Mouse (Mus musculus) stomach, postnatal 0 days (tissue): Measurements from ENCODE around the gene Strbp. TPM values are rescaled to one million over a fixed set of nuclear protein-coding genes. Genes with fewer than 3 reads are reported as not detected.

Experiments used
- ATAC-seq: fragments of 200-750 bp; cut with Nextera tagmentation; 2 replicates; pipeline ENCODE4 v1.8.0; 2017; ENCODE audit not compliant: low FRiP score, low TSS enrichment
- DNase-seq: peaks from one replicate; pipeline ENCODE4 v3.0.0-alpha.2; 2016; ENCODE audit warnings: low spot score
- H3K27ac ChIP-seq: fragments of 300-500 bp; sonication (generic); replicated peaks from 2 replicates; pipeline ENCODE4 v1.5.1; 2014; ENCODE audit warnings: mild to moderate bottlenecking, control low read depth
- H3K27me3 ChIP-seq: fragments of 300-500 bp; sonication (generic); 2 replicates; pipeline ENCODE4 v1.6.1; 2014; ENCODE audit warnings: low read length; ENCODE audit not compliant: control insufficient read depth, insufficient read depth
- H3K36me3 ChIP-seq: fragments of 300-500 bp; sonication (generic); 2 replicates; pipeline ENCODE4 v1.6.1; 2014; ENCODE audit warnings: low read length, mixed read lengths; ENCODE audit not compliant: control insufficient read depth, insufficient read depth
- H3K4me1 ChIP-seq: fragments of 300-500 bp; sonication (generic); replicated peaks from 2 replicates; pipeline ENCODE4 v1.6.1; 2014; ENCODE audit warnings: antibody characterized with exemption; ENCODE audit not compliant: control insufficient read depth, insufficient read depth
- H3K4me2 ChIP-seq: fragments of 300-500 bp; sonication (generic); replicated peaks from 2 replicates; pipeline ENCODE4 v1.6.1; 2014; ENCODE audit warnings: low read depth, mild to moderate bottlenecking, control low read depth, moderate library complexity
- H3K4me3 ChIP-seq: fragments of 300-500 bp; sonication (generic); 2 replicates; pipeline ENCODE4 v1.5.1; 2014; ENCODE audit warnings: low read depth, low read length, control low read depth
- H3K9ac ChIP-seq: fragments of 300-500 bp; sonication (generic); 2 replicates; pipeline ENCODE4 v1.6.1; 2014; ENCODE audit warnings: mild to moderate bottlenecking, low read length, control low read depth, mixed read lengths
- H3K9me3 ChIP-seq: fragments of 300-500 bp; sonication (generic); 2 replicates; pipeline ENCODE4 v1.6.1; 2016; ENCODE audit warnings: low read length; ENCODE audit not compliant: control insufficient read depth
- CTCF ChIP-seq: IDR thresholded peaks from 2 replicates; pipeline ENCODE4 v1.5.1; 2016; ENCODE audit warnings: antibody characterized with exemption, low read depth, mild to moderate bottlenecking, moderate library complexity
- EP300 ChIP-seq: optimal IDR thresholded peaks from 2 replicates; pipeline ENCODE3; 2016; ENCODE audit warnings: antibody characterized with exemption
- WGBS: fragments of 180-500 bp; shearing (Covaris S2); extraction: QIAGEN DNeasy Blood & Tissue Kit; methylation state at CpG from one replicate; pipeline ENCODE4 v1.1.7; 2014; 5-methylcytosine and 5-hydroxymethylcytosine counted together
- polyA plus RNA-seq: library from polyadenylated mRNA; unstranded; fragments of >200 nt; fragmentation: Nextera tagmentation; extraction: Ambion mirVana; gene quantifications from 2 replicates; pipeline ENCODE4 v1.2.1, GENCODE M21; 2015

Strbp gene
- polyA plus RNA-seq, result 27.5 and 29.2 TPM in 2 replicates

DNA sequence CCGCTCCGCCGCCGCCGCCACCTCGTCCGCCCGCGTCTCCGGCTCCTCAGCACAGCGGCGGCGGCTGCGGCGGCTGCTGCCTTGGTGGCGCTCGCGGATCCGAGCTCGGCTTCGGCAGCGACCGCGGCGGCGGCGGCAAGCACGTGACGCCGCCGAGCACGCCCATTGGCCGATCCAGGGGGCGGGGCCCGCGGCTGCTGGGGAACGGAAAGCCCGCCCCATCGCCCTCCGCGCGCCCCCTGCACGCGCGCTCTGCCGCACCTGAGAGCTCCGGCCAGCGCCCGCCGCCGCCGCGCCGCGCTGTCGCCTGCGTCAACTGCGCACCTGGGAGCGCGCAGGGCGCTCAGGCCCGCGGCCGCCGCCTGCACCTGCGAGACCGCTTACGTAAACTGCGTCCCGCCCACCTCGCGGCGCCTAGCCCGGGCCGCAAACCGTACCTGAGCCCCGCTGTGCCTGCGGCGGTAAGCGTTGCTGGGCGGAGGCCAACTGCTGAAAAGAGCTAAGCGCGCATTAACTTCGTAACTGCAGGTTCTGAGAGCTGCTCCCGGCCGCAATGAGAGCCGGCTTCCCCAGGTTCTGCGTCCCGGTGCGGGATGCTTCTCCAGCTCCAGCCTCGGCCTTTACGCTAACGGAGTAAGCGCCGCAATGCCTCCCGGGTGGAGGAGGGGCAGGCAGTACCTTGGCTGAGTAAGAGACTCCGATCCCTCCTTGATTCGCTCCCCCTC lies at the start of gene Strbp:
Gene Strbp (minus strand): TSS at position 630 of the 725 bp plus-strand sequence.
- Histone ChIP-seq H3K4me1 (no peaks in the 10 kb centered on the region), H3K9me3 (no peaks in the 10 kb centered on the region), H3K27ac (peak within 1 kb of the TSS; percentile 97), H3K9ac (peak within 1 kb of the TSS; percentile 86), H3K4me3 (peak within 1 kb of the TSS; percentile 93), H3K27me3 (no peaks in the 10 kb centered on the region), H3K4me2 (peak within 1 kb of the TSS; percentile 96), H3K36me3 (no peaks in the 10 kb centered on the region)
- TF ChIP-seq EP300 (no peak), CTCF (no peak)
- peak; percentile 96 for ATAC-seq
- peak; percentile 96 for DNase-seq
- WGBS, result under 1% methylated on average over 91 of the region's 98 CpGs

DNA sequence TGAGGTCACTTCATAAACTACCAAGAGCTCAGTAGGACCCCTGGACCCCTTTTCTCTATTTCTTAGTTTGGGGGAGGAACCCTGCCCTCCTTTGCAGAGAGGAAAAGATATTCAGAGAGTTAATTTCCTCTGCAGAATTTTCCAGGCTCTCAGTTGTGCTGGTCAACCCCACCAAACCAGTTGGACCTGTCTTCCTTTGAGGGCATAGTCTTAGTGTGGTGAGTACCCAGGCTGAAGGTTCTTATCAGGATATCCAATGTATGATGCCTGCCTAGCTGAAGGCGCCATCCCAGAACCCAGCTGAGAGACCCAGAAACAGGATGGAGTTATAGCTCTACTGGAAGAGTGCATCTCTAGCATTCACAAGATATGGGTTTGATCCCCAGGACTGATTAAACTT lies 47.5 kb upstream of the Strbp start:
- TF ChIP-seq EP300 (no peak), CTCF (no peak)
- Histone ChIP-seq H3K4me1 (no peaks in the 10 kb centered on the region), H3K4me2 (no peak overlapping the region), H3K4me3 (no peak overlapping the region), H3K27ac (no peak overlapping the region), H3K9me3 (no peaks in the 10 kb centered on the region), H3K36me3 (no peaks in the 10 kb centered on the region), H3K27me3 (no peaks in the 10 kb centered on the region), H3K9ac (no peak overlapping the region)
- ATAC-seq (no peak), DNase-seq (peak; percentile 44)
- 73% methylated on average over 1 of the region's 1 CpGs for WGBS

DNA sequence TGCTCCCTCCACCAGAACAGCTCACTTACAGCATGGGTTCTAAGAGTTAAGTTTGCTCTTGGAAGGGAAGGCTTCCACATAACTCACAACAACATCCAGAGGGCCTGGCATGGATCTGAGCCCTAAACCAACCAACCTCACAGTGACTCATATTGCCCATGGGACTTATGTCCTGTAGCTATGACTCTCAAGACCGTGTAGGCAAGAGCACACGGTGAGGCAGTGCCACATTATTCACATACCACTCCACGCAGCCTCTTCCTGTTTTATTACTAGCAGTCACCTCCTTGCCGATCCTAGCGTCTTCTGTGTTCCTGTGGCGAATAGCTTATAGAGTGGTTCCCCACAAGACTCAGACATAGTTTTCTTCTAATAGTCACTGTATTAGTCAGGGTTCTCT lies 45.7 kb upstream of the Strbp start:
- DNase-seq, result no peak
- Histone ChIP-seq H3K4me3 (no peak overlapping the region), H3K27me3 (no peaks in the 10 kb centered on the region), H3K9me3 (no peaks in the 10 kb centered on the region), H3K4me2 (no peak overlapping the region), H3K4me1 (no peaks in the 10 kb centered on the region), H3K36me3 (no peaks in the 10 kb centered on the region), H3K9ac (no peak overlapping the region), H3K27ac (no peak overlapping the region)
- TF ChIP-seq CTCF, result no peak
- no peak for TF ChIP-seq EP300
- WGBS, result 68% methylated on average over 6 of the region's 6 CpGs
- no peak for ATAC-seq

DNA sequence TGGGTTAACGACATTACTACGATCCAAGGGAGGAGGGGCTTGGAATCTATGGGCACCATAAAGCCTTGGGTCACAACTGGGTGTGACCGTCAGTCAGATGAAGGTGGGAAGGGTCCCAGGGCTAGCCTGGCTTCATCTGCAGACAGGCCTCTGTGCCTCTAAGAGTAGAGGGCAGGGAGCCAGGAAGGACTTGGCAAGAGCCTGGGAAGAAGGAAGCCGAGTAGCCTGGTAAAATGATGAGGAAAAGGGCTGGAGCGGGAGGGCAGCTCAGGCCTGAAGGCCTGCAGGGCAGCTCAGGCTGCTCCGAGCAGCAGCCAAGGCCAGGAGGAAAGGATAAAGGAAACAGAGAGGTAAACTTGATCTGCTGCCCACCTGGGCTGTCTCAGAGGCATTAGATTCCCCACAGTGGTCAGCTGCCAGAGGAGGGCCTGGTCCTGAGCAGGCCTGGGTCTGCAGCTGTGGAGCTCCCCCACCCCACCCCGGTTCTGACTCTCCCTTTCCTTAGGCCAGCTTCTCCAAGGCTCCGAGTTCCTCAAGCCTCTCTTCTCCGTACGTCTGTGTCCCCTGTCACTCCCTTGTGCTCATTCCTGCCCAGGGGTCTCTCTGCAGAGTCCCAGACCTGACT lies 44.9 kb upstream of the Strbp start:
- Histone ChIP-seq H3K27me3 (no peaks in the 10 kb centered on the region), H3K4me1 (no peaks in the 10 kb centered on the region), H3K27ac (peak overlapping the region; percentile 53), H3K36me3 (no peaks in the 10 kb centered on the region), H3K4me2 (no peak overlapping the region), H3K9me3 (no peaks in the 10 kb centered on the region), H3K4me3 (no peak overlapping the region), H3K9ac (no peak overlapping the region)
- DNase-seq (no peak), ATAC-seq (no peak; the same call in 1 of the 2 replicates)
- TF ChIP-seq CTCF, result no peak
- no peak for TF ChIP-seq EP300
- WGBS, result 42% methylated on average over 10 of the region's 10 CpGs

DNA sequence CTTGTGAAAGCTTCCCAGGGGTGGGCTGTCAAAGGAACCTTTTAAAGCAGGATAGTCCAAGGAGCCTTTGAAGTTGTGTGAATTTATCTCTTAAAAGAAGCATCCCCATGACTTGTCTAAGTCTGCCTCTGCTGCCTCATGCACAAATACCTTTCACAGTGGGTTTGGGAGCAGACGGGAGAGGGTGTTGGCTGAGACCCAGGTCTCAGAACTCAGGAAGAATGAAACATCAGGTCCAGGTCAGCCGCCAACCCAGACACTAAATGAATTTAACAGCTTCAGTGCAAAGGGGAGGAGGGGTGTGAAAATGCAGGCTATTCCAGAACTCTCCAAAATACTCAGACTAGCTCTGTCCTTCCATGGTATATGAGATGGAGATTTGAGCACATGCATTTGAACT lies 44.2 kb upstream of the Strbp start:
- no peak overlapping the region for H3K27ac ChIP-seq
- WGBS, result 43% methylated on average over 2 of the region's 2 CpGs
- no peak overlapping the region for H3K9ac ChIP-seq
- TF ChIP-seq EP300 (no peak), CTCF (no peak)
- DNase-seq (no peak), ATAC-seq (no peak; the same call in 1 of the 2 replicates)
- no peaks in the 10 kb centered on the region for H3K9me3 ChIP-seq
- no peak overlapping the region for H3K4me3 ChIP-seq
- no peaks in the 10 kb centered on the region for H3K36me3 ChIP-seq
- no peaks in the 10 kb centered on the region for H3K4me1 ChIP-seq
- no peak overlapping the region for H3K4me2 ChIP-seq
- no peaks in the 10 kb centered on the region for H3K27me3 ChIP-seq
